Mouse (Mus musculus): ENCODE data around the gene Tead3. TPM values are rescaled to one million over a fixed set of nuclear protein-coding genes. Genes with fewer than 3 reads are reported as not detected.
A peak's percentile ranks its signal among the peaks of the same experiment; 100 is the strongest.

Tead3 gene
- polyA plus RNA-seq, 1 experiment from 2014 or later, result 10.0 TPM

- peaks cover 10% of the 10 kb centered on the region; the same call in 1 of the 2 replicates for H3K36me3 ChIP-seq (ENCODE audit: control insufficient read depth, insufficient read depth, low read length)
- under 1% methylated on average over 65 of the region's 69 CpGs for WGBS
- peak within 1 kb of the TSS; percentile 79 for H3K4me2 ChIP-seq (ENCODE audit: low read depth, severe bottlenecking)
- ATAC-seq (ENCODE audit: insufficient number of reproducible peaks, low FRiP score, low TSS enrichment, low read depth), result peak; percentile 97
- peak; percentile 99 for DNase-seq (ENCODE audit: low spot score)
- peak within 1 kb of the TSS; percentile 81 for H3K4me3 ChIP-seq (ENCODE audit: low read depth, low read length)
- H3K27me3 ChIP-seq (ENCODE audit: control insufficient read depth, insufficient read depth, low read length), result no peaks in the 10 kb centered on the region
- H3K4me1 ChIP-seq (ENCODE audit: control insufficient read depth, insufficient read depth, low read length), result peaks cover 12% of the 10 kb centered on the region; the same call in 1 of the 2 replicates
- no peaks in the 10 kb centered on the region for H3K9me3 ChIP-seq (ENCODE audit: control insufficient read depth, low read length)
- H3K9ac ChIP-seq (ENCODE audit: low read length), result peak within 1 kb of the TSS; percentile 87
- peak within 1 kb of the TSS; percentile 74 for H3K27ac ChIP-seq (replicated peaks; ENCODE audit: low read depth, low read length)
Observed at GRCm38 (mm10) chr17:28313212-28313879, 37.3 kb downstream of the Tead3 start, which contains the start of gene Fance. Fance (plus strand) TSS chr17:28313519.

GRCm38 (mm10) chr17:28312232-28313211 lies 38.1 kb downstream of the Tead3 start:
- Histone ChIP-seq H3K27me3 (ENCODE audit: control insufficient read depth, insufficient read depth, low read length) (no peaks in the 10 kb centered on the region), H3K4me2 (ENCODE audit: low read depth, severe bottlenecking) (peak overlapping the region; percentile 27; the same call in 1 of the 2 replicates), H3K27ac (replicated peaks; ENCODE audit: low read depth, low read length) (no peak overlapping the region), H3K4me3 (ENCODE audit: low read depth, low read length) (peak overlapping the region; percentile 81), H3K9me3 (ENCODE audit: control insufficient read depth, low read length) (no peaks in the 10 kb centered on the region), H3K9ac (ENCODE audit: low read length) (no peak overlapping the region), H3K36me3 (ENCODE audit: control insufficient read depth, insufficient read depth, low read length) (peaks cover 6% of the 10 kb centered on the region; the same call in 1 of the 2 replicates), H3K4me1 (ENCODE audit: control insufficient read depth, insufficient read depth, low read length) (peaks cover 15% of the 10 kb centered on the region; the same call in 1 of the 2 replicates)
- peak; percentile 58 for DNase-seq (ENCODE audit: low spot score)
- 25% methylated on average over 15 of the region's 17 CpGs for WGBS
- ATAC-seq (ENCODE audit: insufficient number of reproducible peaks, low FRiP score, low TSS enrichment, low read depth), result peak; percentile 0; the same call in 1 of the 2 replicates

GRCm38 (mm10) chr17:28311366-28312132 lies 39.1 kb downstream of the Tead3 start:
- Histone ChIP-seq H3K36me3 (ENCODE audit: control insufficient read depth, insufficient read depth, low read length) (peaks cover 6% of the 10 kb centered on the region; the same call in 1 of the 2 replicates), H3K27me3 (ENCODE audit: control insufficient read depth, insufficient read depth, low read length) (no peaks in the 10 kb centered on the region), H3K9ac (ENCODE audit: low read length) (no peak overlapping the region), H3K4me1 (ENCODE audit: control insufficient read depth, insufficient read depth, low read length) (peaks cover 15% of the 10 kb centered on the region; the same call in 1 of the 2 replicates), H3K27ac (replicated peaks; ENCODE audit: low read depth, low read length) (no peak overlapping the region), H3K4me3 (ENCODE audit: low read depth, low read length) (no peak overlapping the region), H3K4me2 (ENCODE audit: low read depth, severe bottlenecking) (no peak overlapping the region), H3K9me3 (ENCODE audit: control insufficient read depth, low read length) (no peaks in the 10 kb centered on the region)
- 74% methylated on average over 5 of the region's 5 CpGs for WGBS
- no peak for ATAC-seq (ENCODE audit: insufficient number of reproducible peaks, low FRiP score, low TSS enrichment, low read depth)
- no peak for DNase-seq (ENCODE audit: low spot score)

GRCm38 (mm10) chr17:28310831-28311230 lies 39.8 kb downstream of the Tead3 start:
- no peaks in the 10 kb centered on the region for H3K9me3 ChIP-seq (ENCODE audit: control insufficient read depth, low read length)
- H3K4me3 ChIP-seq (ENCODE audit: low read depth, low read length), result no peak overlapping the region
- no peak overlapping the region for H3K9ac ChIP-seq (ENCODE audit: low read length)
- no peak for ATAC-seq (ENCODE audit: insufficient number of reproducible peaks, low FRiP score, low TSS enrichment, low read depth)
- H3K27me3 ChIP-seq (ENCODE audit: control insufficient read depth, insufficient read depth, low read length), result no peaks in the 10 kb centered on the region
- no peak overlapping the region for H3K27ac ChIP-seq (replicated peaks; ENCODE audit: low read depth, low read length)
- H3K4me2 ChIP-seq (ENCODE audit: low read depth, severe bottlenecking), result no peak overlapping the region
- DNase-seq (ENCODE audit: low spot score), result no peak
- peaks cover 2% of the 10 kb centered on the region; the same call in 1 of the 2 replicates for H3K36me3 ChIP-seq (ENCODE audit: control insufficient read depth, insufficient read depth, low read length)
- WGBS, result 86% methylated on average over 3 of the region's 3 CpGs
- H3K4me1 ChIP-seq (ENCODE audit: control insufficient read depth, insufficient read depth, low read length), result peaks cover 15% of the 10 kb centered on the region; the same call in 1 of the 2 replicates

- peak; percentile 97 for DNase-seq (ENCODE audit: low spot score)
- WGBS, result 16% methylated on average over 18 of the region's 18 CpGs
- ATAC-seq (ENCODE audit: insufficient number of reproducible peaks, low FRiP score, low TSS enrichment, low read depth), result peak; percentile 11; the same call in 1 of the 2 replicates
- no peaks in the 10 kb centered on the region for H3K27me3 ChIP-seq (ENCODE audit: control insufficient read depth, insufficient read depth, low read length)
- H3K36me3 ChIP-seq (ENCODE audit: control insufficient read depth, insufficient read depth, low read length), result no peaks in the 10 kb centered on the region
- H3K9me3 ChIP-seq (ENCODE audit: control insufficient read depth, low read length), result no peaks in the 10 kb centered on the region
- peaks cover 6% of the 10 kb centered on the region; the same call in 1 of the 2 replicates for H3K4me1 ChIP-seq (ENCODE audit: control insufficient read depth, insufficient read depth, low read length)
- no peak overlapping the region; the same call in 1 of the 2 replicates for H3K4me2 ChIP-seq (ENCODE audit: low read depth, severe bottlenecking)
- H3K27ac ChIP-seq (replicated peaks; ENCODE audit: low read depth, low read length), result no peak overlapping the region
- peak overlapping the region; percentile 27; the same call in 1 of the 2 replicates for H3K9ac ChIP-seq (ENCODE audit: low read length)
- no peak overlapping the region for H3K4me3 ChIP-seq (ENCODE audit: low read depth, low read length)
Observed at GRCm38 (mm10) chr17:28308297-28309195, 42.1 kb downstream of the Tead3 start.

GRCm38 (mm10) chr17:28305172-28305571 lies 45.4 kb downstream of the Tead3 start:
- H3K9ac ChIP-seq (ENCODE audit: low read length), result no peak overlapping the region
- H3K27me3 ChIP-seq (ENCODE audit: control insufficient read depth, insufficient read depth, low read length), result no peaks in the 10 kb centered on the region
- H3K9me3 ChIP-seq (ENCODE audit: control insufficient read depth, low read length), result no peaks in the 10 kb centered on the region
- H3K4me3 ChIP-seq (ENCODE audit: low read depth, low read length), result no peak overlapping the region
- DNase-seq (ENCODE audit: low spot score) (no peak), ATAC-seq (ENCODE audit: insufficient number of reproducible peaks, low FRiP score, low TSS enrichment, low read depth) (no peak)
- peaks cover 7% of the 10 kb centered on the region for H3K4me1 ChIP-seq (ENCODE audit: control insufficient read depth, insufficient read depth, low read length)
- no peak overlapping the region for H3K27ac ChIP-seq (replicated peaks; ENCODE audit: low read depth, low read length)
- no peak overlapping the region for H3K4me2 ChIP-seq (ENCODE audit: low read depth, severe bottlenecking)
- H3K36me3 ChIP-seq (ENCODE audit: control insufficient read depth, insufficient read depth, low read length), result no peaks in the 10 kb centered on the region
- WGBS, result 51% methylated on average over 10 of the region's 10 CpGs

- no peak overlapping the region for H3K4me3 ChIP-seq (ENCODE audit: low read depth, low read length)
- 72% methylated on average over 3 of the region's 3 CpGs for WGBS
- H3K27ac ChIP-seq (replicated peaks; ENCODE audit: low read depth, low read length), result no peak overlapping the region
- no peak overlapping the region for H3K4me2 ChIP-seq (ENCODE audit: low read depth, severe bottlenecking)
- peaks cover 11% of the 10 kb centered on the region for H3K4me1 ChIP-seq (ENCODE audit: control insufficient read depth, insufficient read depth, low read length)
- no peak for DNase-seq (ENCODE audit: low spot score)
- H3K36me3 ChIP-seq (ENCODE audit: control insufficient read depth, insufficient read depth, low read length), result no peaks in the 10 kb centered on the region
- 0 out of 2 replicates have a peak, but pooled peaks have one; percentile 19 for ATAC-seq (ENCODE audit: insufficient number of reproducible peaks, low FRiP score, low TSS enrichment, low read depth)
- no peak overlapping the region for H3K9ac ChIP-seq (ENCODE audit: low read length)
- no peaks in the 10 kb centered on the region for H3K9me3 ChIP-seq (ENCODE audit: control insufficient read depth, low read length)
- H3K27me3 ChIP-seq (ENCODE audit: control insufficient read depth, insufficient read depth, low read length), result no peaks in the 10 kb centered on the region
Observed at GRCm38 (mm10) chr17:28300850-28301249, 49.8 kb downstream of the Tead3 start.
